Mouse (Mus musculus) urinary bladder, postnatal 10 days (tissue): ENCODE measurements around the gene Ttn.
"Not testable (repeated sequence)": the region's sequence is repeated elsewhere in the genome, so short reads cannot be mapped to it uniquely, and the experiment has no call there.

Experiments
- DNase-seq: peaks from one replicate; pipeline ENCODE4 v3.0.0; 2022; ENCODE audit warnings: low spot score

Gene Ttn

DNA sequence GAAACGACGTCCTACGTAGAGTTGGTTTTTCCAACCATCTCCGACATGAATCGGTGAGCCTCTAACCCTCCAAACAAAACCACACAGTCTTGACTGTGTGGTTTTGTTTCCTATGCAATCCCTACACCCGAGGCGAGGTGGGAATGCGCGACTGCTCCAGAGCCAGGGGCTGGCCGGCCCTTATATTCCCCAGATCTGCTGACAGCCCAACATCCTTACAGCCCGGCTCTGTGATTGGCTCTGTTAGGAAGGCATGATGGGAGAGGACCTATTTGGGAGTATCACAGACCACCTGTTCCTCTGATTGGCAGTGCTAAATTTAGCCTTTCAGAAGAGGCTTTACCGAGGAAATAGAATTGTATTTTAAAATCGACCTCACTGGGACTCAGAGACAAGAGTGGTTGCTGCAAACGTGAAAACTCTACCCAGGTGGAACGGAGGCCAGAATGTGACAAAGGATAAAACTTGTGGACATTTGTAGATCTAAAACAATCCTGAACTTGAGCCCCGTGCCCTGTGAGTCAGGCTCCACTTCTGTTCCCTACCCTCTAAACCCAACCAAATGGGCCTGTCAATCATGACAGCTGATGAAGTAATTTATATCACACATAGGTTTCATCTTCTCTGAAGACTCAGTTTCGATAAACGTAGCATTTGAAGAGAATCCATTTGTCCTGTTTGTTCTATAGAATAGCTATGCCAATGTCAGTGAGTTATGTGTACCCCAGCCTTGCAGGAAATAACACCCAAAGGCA, at the start of gene Ttn:
Gene Ttn (minus strand): TSS at position 157 of the 755 bp plus-strand sequence.
- DNase-seq: no peak

DNA sequence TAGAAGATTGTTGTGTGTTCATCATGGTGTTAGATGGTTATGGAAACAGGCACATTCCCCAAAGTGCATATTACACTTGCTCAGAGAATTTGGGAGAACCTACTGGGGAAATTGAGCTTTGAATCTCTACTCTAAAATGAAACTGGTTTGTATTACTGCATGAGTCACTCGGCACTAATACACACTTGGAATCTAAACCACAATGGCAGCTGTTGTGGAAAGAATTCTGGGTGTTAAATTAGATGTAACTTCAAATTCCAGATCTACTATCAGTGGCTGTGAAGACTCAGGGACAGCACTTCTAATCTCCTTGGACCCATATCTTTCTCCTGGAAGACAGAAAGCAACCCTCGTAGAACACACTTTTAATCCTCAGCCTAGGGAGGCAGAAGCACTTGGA, 38.3 kb upstream of the Ttn start:
- no peak for DNase-seq

DNA sequence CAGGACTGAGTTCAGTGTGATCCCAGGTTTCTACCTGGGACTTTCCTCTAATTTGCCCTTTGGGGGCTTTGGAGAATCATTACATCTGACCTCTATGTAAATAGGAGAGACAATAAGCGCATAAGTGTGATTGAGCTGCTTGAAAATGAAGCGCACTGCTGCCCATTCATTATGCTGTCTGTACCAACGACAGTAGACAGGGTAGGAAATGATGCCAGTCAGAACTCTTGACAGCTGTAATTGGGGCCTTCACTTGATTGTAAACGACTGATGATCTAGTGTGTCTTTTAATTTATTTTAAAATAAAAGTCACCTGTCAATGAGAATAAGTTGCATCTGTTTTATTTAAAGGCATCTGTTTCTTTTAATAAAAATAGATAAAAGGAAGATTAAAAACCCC, 35.4 kb upstream of the Ttn start:
- DNase-seq: no peak

DNA sequence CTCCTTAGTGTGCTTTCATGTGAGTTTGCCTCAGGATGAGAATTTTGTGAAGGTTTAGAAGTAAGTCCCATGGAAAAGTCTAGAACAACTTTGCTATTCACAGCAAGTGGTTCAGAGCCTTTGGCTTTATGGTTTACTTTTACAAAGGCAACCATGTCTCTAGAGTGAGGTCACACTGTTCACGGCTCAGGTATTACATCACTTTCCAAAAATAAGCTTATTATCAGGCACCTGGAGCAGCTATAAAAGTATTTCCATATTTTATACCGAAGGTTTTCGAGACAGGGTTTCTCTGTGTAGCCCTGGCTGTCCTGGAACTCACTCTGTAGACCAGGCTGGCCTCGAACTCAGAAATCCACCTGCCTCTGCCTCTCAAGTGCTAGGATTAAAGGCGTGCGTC, 31.1 kb upstream of the Ttn start:
- DNase-seq: not testable (repeated sequence)

DNA sequence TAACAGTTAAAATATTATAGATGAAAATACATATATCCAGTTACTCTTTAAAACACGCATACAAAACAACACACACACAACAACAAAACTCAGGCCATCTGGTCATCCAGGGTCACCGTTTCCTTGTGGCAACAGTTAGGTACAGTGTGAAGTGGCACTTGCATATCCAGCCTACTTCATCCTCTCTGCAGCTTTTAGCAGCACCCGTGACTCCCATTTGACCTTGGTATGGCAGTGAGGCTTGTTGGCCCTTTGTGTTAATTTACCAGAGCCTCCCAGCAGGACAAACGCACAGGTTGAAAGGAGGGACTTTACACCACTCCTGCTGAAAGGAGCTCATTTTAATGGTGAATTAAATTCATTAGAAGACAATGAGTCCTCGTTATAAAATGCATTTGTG, 29.6 kb upstream of the Ttn start:
- DNase-seq: no peak

DNA sequence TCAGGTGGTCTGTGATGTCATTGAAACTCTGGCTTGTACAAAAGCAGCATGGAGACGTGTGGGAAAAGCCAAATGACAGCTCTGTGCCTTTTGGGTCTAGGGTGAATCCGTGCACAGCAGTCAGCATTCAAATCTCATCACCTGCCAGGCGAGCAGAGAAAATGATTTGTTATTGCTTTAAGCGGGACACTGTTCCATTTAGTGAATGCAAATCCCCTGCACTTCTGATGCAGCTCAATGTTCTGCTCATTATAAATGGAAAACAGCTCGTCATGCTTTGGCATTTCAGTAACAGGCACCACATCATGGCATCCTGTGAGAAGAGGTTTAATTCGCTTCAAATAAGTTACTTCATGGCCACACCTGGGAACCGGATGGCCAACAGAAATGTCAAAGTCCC, 24.7 kb upstream of the Ttn start:
- no peak for DNase-seq

DNA sequence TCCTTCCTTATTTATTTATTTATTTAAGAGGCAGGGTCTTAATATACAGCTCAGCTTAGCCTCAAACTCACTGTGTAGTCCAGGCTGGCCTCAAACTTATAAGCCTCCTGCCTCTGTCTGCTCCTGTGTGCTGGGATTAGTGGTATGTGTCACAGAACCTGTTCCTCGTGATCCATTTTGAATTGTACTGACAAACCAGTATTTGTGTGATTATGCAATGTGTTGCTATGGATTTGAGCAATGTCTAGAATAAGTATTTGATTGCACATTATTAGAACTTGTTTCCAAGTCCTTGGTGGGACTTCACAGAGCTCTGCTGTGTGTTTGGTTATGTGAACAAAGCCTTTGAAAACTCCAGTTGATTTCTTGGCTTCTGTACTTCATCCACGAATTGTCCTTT, 20.8 kb upstream of the Ttn start:
- DNase-seq: no peak

DNA sequence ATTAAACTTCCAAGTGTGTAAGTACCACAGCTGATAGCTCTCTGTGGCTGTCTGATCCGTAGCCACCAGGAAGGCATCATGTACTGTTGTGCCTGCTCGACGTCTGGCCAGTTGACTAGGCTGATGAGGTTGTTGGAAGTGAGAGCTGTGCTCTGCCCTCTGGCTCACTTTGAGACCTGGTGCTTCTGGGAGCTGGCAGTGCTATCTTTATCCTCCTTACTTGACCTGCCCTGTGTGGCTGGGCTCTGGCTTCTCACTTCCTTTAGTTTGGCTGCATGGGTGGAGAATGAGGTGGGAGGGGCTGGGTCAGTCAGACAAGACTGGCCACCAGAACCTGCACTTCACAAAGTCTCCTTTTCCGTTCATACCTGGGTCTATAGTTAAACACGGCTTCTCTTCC, 16.0 kb upstream of the Ttn start:
- DNase-seq: no peak

DNA sequence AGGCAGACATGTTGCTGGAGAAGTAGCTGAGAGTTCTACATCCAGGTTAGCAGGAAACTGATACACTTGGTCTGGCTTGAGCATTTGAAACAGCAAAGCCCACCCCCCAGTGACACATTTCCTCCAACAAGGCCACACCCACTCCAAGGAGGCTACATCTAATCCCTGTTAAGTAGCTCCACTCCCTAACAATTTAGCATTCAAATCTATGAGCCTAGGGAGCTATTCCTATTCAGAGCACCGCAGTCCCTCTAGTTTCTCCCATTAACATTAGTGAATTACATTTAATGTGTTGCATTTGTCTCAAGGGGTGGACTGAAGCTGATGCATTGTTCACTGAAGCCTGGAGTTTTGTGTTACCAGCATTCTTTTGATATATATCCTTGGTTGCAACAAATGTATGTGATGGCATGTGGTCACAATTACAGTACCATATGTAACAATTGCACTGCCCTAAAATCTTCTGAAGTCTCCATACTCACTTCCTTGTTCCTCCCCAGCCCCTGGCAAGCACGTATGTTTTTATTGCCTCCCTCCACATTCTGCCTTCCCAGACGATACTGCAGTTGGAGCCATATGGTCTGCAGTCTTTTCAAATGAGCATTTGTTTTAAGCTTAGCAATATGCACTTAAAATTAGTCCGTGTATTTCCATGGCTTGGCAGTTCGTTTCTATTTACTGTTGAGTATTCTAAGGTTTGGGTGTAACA, 10.3 kb upstream of the Ttn start:
- DNase-seq: no peak

DNA sequence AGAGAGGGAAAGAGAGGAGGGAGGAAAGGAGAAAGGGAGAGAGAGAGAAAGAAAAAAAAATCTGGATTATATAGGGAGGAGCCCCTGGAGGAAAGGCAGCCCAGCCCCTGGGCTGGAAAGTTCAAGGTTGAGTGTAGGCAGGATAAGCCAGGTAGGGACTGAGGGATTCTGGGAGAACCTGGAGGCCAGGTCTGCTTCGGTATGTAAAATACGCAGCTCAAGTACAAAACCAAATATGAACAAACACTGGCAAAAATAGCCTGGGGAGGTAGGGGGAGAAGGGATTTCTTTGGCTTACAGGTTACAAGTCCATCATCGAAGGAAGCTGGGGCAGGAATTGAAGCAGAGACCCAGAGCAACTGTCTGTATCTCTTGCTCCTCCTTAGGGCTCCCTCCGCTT, 5.0 kb upstream of the Ttn start:
- DNase-seq: no peak

DNA sequence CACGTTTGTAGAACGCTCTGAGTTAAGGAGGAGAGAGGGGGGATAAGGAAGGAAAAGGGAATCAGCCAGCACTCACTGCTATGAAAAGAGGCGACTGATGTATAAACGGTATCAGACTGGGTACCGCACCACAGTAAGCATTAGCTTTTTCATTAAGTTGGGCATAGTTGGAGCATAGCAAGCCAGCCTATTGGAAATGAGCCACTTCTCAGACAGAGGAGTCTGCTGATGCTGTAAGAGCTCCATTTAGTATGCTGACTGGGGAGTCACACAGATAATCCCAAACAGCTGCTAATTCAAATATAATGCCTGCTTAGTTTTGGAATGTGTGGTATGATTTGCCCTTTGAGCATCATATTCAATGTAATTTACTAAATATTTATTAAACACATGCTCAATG, 2.0 kb upstream of the Ttn start:
- DNase-seq: no peak

DNA sequence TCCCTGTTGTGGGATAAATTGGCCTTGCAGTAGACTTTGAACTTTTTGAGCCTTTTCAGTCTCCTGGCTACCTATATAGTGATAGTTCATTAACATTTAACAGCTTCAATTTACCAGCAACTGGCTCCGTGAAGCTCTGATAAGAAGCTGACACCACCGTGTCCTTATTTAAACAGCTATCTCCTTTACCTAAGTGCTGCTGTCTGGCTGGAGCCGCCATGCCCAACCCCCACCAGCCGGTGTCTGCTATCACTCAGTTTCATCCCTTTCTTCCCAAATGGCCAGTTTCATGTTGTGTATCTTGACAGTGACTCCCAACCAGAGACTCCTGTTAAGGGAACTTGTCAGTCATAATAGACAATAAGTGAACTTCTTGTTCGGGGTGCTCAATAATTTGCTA, 1.3 kb upstream of the Ttn start:
- no peak for DNase-seq

DNA sequence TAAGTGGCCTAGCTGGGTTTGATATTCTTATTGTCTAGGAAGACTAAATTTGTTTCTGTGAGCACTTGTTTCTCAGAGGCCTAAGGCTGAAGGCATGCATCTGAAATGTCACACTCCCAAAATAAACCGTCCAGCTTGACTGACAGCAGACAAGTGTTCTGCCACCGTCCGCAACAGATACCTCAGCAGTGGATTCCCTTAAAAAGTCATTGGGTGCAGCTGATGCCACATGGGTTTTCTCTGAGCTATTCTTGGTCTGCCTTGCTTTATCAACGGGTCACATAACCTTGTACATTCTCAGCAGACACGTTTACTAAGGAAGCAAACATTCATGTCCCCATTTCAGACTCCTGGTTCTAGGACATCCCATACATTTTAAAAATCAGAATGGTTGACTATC, 630 bp downstream of the Ttn start:
- DNase-seq: no peak

DNA sequence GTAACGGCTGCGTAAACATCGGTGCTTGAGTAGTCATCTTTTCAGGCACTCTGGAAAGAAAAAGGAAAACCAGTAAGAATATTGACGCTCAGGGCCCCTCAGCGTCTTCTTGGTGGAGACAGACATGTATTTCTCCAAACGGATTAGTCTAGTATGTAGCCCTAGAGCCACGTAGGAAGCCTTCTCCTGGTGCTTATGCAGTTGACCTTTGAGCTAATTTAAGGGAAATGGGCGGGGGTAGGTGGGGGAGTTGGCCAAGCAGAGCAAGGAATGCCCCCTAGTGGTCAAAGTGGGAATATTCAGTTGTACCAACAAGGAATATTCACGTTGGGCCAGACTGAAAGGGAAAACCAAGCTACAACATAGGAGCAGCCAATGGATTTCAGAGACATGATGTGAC, 2.2 kb downstream of the Ttn start:
- DNase-seq: no peak

DNA sequence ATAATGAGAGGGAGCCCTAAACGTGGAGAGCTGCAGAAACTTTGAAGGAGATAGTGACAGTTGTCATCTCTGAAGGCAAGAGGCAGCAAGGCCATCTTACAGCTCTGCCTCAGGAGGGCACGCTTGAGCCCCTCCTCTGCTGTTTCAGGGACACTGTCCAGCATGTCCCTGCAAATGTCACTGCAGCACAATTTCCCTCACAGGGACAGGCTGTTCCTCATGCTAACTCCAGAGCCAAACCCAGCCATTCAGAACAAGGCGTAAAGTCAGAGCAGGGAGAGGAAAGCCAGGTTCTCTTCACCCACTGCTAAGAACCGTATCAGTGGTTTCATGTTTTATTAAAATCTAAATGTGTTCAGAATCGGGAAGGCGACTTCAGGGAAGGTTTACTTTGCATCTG, 4.7 kb downstream of the Ttn start:
- no peak for DNase-seq

DNA sequence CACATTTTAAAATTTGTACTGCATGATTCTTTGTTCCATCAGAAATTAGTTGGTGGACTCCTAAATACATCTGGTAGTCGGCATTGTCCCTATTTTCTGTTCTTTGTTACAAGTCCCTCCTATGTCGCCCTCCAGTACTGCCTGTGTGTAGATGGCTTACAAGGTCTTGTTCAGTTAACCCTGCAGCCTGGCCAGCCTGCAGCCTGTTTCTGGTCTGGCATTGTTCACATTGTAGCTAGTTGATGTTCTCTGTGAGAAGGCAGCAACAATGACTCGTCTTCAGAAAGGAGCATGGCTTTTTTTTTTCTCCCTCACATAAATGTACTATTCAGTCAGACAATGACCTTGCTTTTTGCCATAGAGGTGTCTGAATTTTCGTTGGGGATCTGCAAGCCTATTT, 10.3 kb downstream of the Ttn start:
- DNase-seq: no peak

DNA sequence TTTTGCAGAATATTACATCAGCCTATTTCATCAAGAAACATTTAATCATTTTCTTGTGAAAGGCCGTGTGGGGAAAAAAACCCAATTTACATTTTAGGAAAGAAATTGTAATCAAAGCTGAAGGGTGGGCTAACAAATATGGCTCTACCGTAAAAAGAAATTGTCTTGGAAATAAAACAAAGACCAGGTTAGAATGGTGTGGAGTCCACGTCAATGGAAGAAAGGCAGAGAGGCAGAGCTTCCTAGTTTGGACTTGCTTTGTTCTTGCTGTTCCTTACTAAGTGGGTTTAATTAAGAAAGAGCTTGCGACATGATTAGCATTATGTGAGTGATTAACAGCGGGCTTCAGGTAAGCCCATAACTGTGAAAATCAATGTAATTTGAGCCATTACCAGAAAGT, 11.3 kb downstream of the Ttn start:
- DNase-seq: no peak

DNA sequence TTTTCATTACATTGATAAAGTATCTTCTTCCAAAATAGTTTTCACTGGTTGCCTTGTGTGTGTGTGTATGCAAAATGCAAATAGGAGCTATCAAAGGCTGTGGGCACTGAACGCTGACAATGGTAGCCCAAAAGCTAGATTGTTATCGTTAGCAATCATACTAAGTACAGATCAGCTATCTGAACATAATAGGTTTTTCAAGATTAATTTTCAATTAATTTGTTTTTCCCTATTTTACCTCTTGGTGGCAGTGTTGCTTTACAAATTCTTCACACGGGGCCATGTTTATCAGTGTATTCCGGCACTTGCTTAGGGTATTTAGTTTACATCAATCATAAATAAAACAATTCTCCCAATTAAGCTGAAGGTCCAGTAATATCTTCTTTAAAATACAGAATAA, 11.7 kb downstream of the Ttn start:
- DNase-seq: no peak

DNA sequence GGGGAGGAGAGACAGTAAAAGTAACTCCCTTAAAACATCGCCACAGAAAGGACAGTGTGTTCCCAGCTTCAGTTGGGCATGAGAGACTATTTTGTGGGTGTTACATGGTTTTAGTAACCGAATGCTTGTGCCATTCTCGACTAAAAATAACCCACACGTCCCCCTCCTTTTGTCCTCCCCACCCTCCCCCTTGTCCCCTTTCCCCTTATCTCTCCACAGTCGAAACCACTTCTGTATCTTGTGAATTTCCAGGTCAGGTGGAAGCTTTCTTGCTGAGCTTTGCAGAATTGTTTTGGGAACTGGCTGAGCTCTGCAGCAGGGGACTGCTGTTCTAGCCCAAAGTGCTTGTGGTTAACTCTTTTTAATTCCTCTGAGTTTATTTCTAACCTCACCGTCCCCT, 12.1 kb downstream of the Ttn start:
- no peak for DNase-seq

DNA sequence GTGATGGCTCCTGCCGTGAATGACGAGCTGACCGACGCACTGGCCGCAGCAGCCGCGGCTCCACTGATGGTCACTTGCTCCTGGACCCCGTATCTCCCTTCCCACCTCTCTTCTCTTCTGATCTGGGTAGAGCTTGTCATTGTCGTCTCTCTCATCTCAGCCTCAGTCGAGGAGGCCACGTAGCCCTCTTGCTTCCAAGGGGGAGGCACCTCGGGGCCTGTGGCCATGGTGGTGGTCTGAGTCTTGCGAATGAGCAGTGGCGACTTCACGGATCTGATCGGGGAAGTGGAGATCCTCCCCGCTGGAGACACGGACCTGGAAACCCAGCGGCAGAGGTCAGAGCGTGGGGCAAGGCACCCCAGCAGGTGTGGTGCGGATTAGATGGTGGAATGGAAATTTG, 12.7 kb downstream of the Ttn start:
- no peak for DNase-seq

DNA sequence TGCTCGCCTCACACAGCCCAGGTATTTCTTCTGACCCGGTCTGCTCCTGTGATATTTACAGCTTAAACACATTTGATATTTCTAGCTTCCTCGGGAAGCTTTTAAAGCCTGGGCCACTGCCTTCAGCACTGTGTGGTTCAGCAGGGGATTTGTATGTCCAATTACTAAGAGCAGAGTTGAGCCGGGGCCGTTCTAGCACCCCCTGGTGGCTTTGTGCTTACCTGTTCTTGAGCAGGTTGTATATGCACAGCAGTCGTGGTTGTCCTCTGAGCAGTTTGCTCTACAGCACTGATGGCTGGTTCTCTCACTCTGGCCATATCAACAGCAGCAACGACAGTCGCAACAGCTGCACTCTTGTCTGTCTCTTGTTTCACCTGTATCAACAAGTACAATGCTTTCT, 13.4 kb downstream of the Ttn start:
- no peak for DNase-seq

DNA sequence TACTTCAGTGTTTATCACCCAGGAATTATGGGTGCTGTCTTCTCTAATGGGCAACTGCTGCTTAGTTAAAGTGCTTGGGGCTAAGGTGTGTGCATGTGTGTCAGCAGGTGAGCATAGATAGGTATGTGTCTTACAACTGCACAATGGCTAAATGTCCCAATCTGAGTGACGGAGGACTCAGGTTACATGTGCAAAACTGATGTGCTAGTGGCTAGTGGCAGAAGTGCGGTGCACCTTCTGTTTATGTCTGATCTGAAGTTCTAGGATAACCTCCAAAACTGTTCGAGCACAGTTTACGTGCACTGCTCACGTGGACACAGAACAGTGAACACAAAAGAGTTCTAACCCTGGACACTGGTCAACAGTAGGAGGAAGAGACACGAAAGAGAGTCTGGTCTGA, 15.8 kb downstream of the Ttn start:
- no peak for DNase-seq

DNA sequence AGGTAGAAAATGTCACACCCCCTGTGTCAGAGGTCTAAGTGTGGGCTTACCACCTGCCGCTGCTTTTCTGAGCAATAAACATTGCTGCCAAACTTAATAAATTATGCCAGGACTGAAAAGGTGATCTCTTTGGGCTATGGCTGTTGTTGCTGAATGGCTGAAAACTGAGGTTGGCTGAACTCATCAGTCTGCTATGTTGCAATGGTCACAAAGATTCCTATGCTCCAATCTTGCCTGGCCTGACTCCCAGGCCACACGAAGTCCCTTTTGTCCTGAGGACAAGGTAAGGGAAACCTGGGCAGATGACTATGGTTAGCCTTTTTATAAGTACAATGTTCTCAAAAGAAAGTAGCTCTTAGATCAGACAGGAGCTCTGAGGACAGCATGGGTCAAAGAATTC, 16.3 kb downstream of the Ttn start:
- DNase-seq: no peak

DNA sequence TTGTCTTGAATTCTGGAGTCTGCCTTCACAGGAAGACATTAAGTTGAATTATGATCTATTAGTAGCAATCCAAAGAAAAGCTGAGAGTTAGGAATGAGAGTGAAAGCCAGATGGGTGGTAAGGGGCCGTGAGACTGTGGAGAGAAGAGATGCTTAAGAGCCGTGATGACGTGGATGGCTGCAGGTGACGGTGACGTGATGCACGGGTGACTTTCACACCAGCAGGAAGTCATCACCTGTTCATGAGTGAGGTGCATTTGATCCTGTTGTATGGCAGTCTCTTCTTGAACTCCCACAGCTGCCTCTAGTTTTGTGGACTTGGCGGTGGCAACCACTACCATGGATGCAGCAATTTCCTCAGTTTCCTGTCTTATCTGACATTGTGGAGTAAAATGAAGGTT, 16.8 kb downstream of the Ttn start:
- DNase-seq: no peak
